8 mouse cellular contexts compared by ENCODE assay signal in genomic region chr10:79705951-79706350, GRCm38 (mm10). TPM values are rescaled to one million over a fixed set of nuclear protein-coding genes. Genes with fewer than 3 reads are reported as not detected.
DNase-seq lines count a peak whose midpoint lies in the region; ATAC-seq and TF ChIP-seq lines count a peak whose summit lies in the region.

No protein-coding gene starts in this region.

- H3K4me1 ChIP-seq in lung, embryonic 14.5 days (ENCODE audit: insufficient read depth), result peaks cover 8% of the 10 kb centered on the region
- H3K4me1 ChIP-seq in lung, adult 2 months (ENCODE audit: control insufficient read depth, insufficient read depth, low read length), result peaks cover 28% of the 10 kb centered on the region
- H3K4me1 ChIP-seq in embryonic facial prominence, embryonic 15.5 days, result peaks cover 41% of the 10 kb centered on the region
- H3K4me1 ChIP-seq in limb, embryonic 15.5 days, result peaks cover 38% of the 10 kb centered on the region

- peak overlapping the region; percentile 81 for H3K4me3 ChIP-seq in lung, embryonic 14.5 days (ENCODE audit: low read depth, low read length)
- H3K4me3 ChIP-seq in lung, adult 2 months (replicated peaks; ENCODE audit: extremely low read depth, low read depth, low read length), result no peak overlapping the region
- peak overlapping the region; percentile 83 for H3K4me3 ChIP-seq in embryonic facial prominence, embryonic 15.5 days (replicated peaks)
- peak overlapping the region; percentile 77; the same call in 1 of the 2 replicates for H3K4me3 ChIP-seq in limb, embryonic 15.5 days

- peaks cover 48% of the 10 kb centered on the region for H3K36me3 ChIP-seq in lung, embryonic 14.5 days (ENCODE audit: insufficient read depth)
- H3K36me3 ChIP-seq in embryonic facial prominence, embryonic 15.5 days, result peaks cover 30% of the 10 kb centered on the region
- peaks cover 35% of the 10 kb centered on the region for H3K36me3 ChIP-seq in limb, embryonic 15.5 days

- H3K27ac ChIP-seq in lung, embryonic 14.5 days (ENCODE audit: low read depth), result peak overlapping the region; percentile 30; the same call in 1 of the 2 replicates
- H3K27ac ChIP-seq in embryonic facial prominence, embryonic 15.5 days (replicated peaks), result 0 out of 2 replicates have a peak overlapping the region, but pooled peaks have one; percentile 1
- H3K27ac ChIP-seq in limb, embryonic 15.5 days, result no peak overlapping the region

- ATAC-seq in lung, embryonic 14.5 days (ENCODE audit: insufficient read depth), result no peak
- ATAC-seq in embryonic facial prominence, embryonic 15.5 days (ENCODE audit: insufficient number of reproducible peaks, low FRiP score, low TSS enrichment, low read depth), result no peak
- ATAC-seq in limb, embryonic 15.5 days (ENCODE audit: insufficient number of reproducible peaks, low FRiP score, low TSS enrichment, low read depth), result no peak

- no peak for TF ChIP-seq CTCF in lung, embryonic 14.5 days (IDR thresholded peaks at IDR 0.05; ENCODE audit: low read depth)
- no peak for TF ChIP-seq CTCF in lung, adult 2 months (IDR thresholded peaks at IDR 0.05; ENCODE audit: insufficient read depth, low read length)

- WGBS in lung, embryonic 14.5 days, result 67% methylated on average over 5 of the region's 5 CpGs
- 64% methylated on average over 5 of the region's 5 CpGs for WGBS in lung, adult 2 months
- WGBS in embryonic facial prominence, embryonic 15.5 days, result 77% methylated on average over 5 of the region's 5 CpGs
- whole genome bisulfite sequencing in limb, embryonic 15.5 days, result 76% methylated on average over 5 of the region's 5 CpGs

- intact Hi-C loops in gastrocnemius, postnatal 36 days (cut with DNase I), result no loop called here

- peak overlapping the region; percentile 94 for H3K9ac ChIP-seq in lung, embryonic 14.5 days
- H3K9ac ChIP-seq in embryonic facial prominence, embryonic 15.5 days, result 0 out of 2 replicates have a peak overlapping the region, but pooled peaks have one; percentile 99
- H3K9ac ChIP-seq in limb, embryonic 15.5 days, result no peak overlapping the region

- DNase-seq in lung, embryonic 14.5 days, result no peak
- no peak for DNase-seq in lung, adult 2 months
- peak; percentile 68 to 82 for DNase-seq in spleen, postnatal 36 days (ENCODE audit: low spot score in 2 of 2)
- no peak for DNase-seq in gastrocnemius, postnatal 36 days
- no peak for DNase-seq in urinary bladder, postnatal 14 days (ENCODE audit: low spot score)
- DNase-seq in adrenal gland, adult (ENCODE audit: inconsistent age in 2 of 2, low spot score in 1 of 2), result no peak

- no peak for TF ChIP-seq POLR2A in lung, adult 2 months (IDR thresholded peaks at IDR 0.05; ENCODE audit: borderline replicate concordance, extremely low read depth, low read depth, low read length)

- H3K4me2 ChIP-seq in lung, embryonic 14.5 days, result peak overlapping the region; percentile 77
- peak overlapping the region; percentile 78 for H3K4me2 ChIP-seq in embryonic facial prominence, embryonic 15.5 days (replicated peaks)
- peak overlapping the region; percentile 81 for H3K4me2 ChIP-seq in limb, embryonic 15.5 days

- H3K27me3 ChIP-seq in lung, embryonic 14.5 days (ENCODE audit: insufficient read depth, low read length), result no peaks in the 10 kb centered on the region
- no peaks in the 10 kb centered on the region for H3K27me3 ChIP-seq in embryonic facial prominence, embryonic 15.5 days
- no peaks in the 10 kb centered on the region for H3K27me3 ChIP-seq in limb, embryonic 15.5 days

- no peaks in the 10 kb centered on the region for H3K9me3 ChIP-seq in lung, embryonic 14.5 days (ENCODE audit: low read depth, low read length)
- H3K9me3 ChIP-seq in embryonic facial prominence, embryonic 15.5 days (replicated peaks), result no peaks in the 10 kb centered on the region
- H3K9me3 ChIP-seq in limb, embryonic 15.5 days, result no peaks in the 10 kb centered on the region

RNA-seq across cellular contexts. Expression of gene Bsg, which starts 1.7 kb away (rescaled TPM):
- 842 and 871 TPM in 2 replicates for polyA plus RNA-seq in lung, embryonic 14.5 days (2014; fragmentation: Nextera tagmentation; extraction: Ambion mirVana)
- 684 and 692 TPM in 2 replicates for polyA plus RNA-seq in lung, adult 2 months (2012; rRNA removed)
- 837 and 902 TPM in 2 replicates for polyA plus RNA-seq in embryonic facial prominence, embryonic 15.5 days (2015; fragmentation: Nextera tagmentation; extraction: Ambion mirVana)
- polyA plus RNA-seq in limb, embryonic 15.5 days (2015; fragmentation: Nextera tagmentation; extraction: Ambion mirVana), result 910 and 960 TPM in 2 replicates
- total RNA-seq in gastrocnemius, postnatal 36 days (2021), result 100 to 1,000 TPM; 528 to 635 TPM

RNA-seq across cellular contexts. Expression of gene Hcn2, which starts 10.5 kb away (rescaled TPM):
- polyA plus RNA-seq in lung, embryonic 14.5 days (2014; fragmentation: Nextera tagmentation; extraction: Ambion mirVana), result 0.14 TPM in 1 of 2 replicates, not detected in the other
- 3.0 and 3.9 TPM in 2 replicates for polyA plus RNA-seq in lung, adult 2 months (2012; rRNA removed)
- 0.07 and 0.13 TPM in 2 replicates for polyA plus RNA-seq in embryonic facial prominence, embryonic 15.5 days (2015; fragmentation: Nextera tagmentation; extraction: Ambion mirVana)
- polyA plus RNA-seq in limb, embryonic 15.5 days (2015; fragmentation: Nextera tagmentation; extraction: Ambion mirVana), result 0.08 TPM in 1 of 2 replicates, not detected in the other
- total RNA-seq in gastrocnemius, postnatal 36 days (2021), result under 1 TPM; 0.72 to 0.79 TPM

RNA-seq across cellular contexts. Expression of gene Gzmm, which starts 17.1 kb away (rescaled TPM):
- 0.24 and 0.84 TPM in 2 replicates for polyA plus RNA-seq in lung, embryonic 14.5 days (2014; fragmentation: Nextera tagmentation; extraction: Ambion mirVana)
- polyA plus RNA-seq in lung, adult 2 months (2012; rRNA removed), result 1.5 and 1.6 TPM in 2 replicates
- polyA plus RNA-seq in embryonic facial prominence, embryonic 15.5 days (2015; fragmentation: Nextera tagmentation; extraction: Ambion mirVana), result 0.89 and 1.5 TPM in 2 replicates
- polyA plus RNA-seq in limb, embryonic 15.5 days (2015; fragmentation: Nextera tagmentation; extraction: Ambion mirVana), result 0.86 and 1.3 TPM in 2 replicates
- 1 to 10 TPM; 4.4 to 6.0 TPM for total RNA-seq in gastrocnemius, postnatal 36 days (2021)

RNA-seq across cellular contexts. Expression of gene Cdc34, which starts 24.0 kb away (rescaled TPM):
- 88.2 and 92.9 TPM in 2 replicates for polyA plus RNA-seq in lung, embryonic 14.5 days (2014; fragmentation: Nextera tagmentation; extraction: Ambion mirVana)
- polyA plus RNA-seq in lung, adult 2 months (2012; rRNA removed), result 112 and 121 TPM in 2 replicates
- polyA plus RNA-seq in embryonic facial prominence, embryonic 15.5 days (2015; fragmentation: Nextera tagmentation; extraction: Ambion mirVana), result 94.8 and 96.8 TPM in 2 replicates
- 100 and 110 TPM in 2 replicates for polyA plus RNA-seq in limb, embryonic 15.5 days (2015; fragmentation: Nextera tagmentation; extraction: Ambion mirVana)
- total RNA-seq in gastrocnemius, postnatal 36 days (2021), result 100 to 1,000 TPM; 344 to 378 TPM

RNA-seq across cellular contexts. Expression of gene Tpgs1, which starts 36.8 kb away (rescaled TPM):
- 56.4 and 62.4 TPM in 2 replicates for polyA plus RNA-seq in lung, embryonic 14.5 days (2014; fragmentation: Nextera tagmentation; extraction: Ambion mirVana)
- polyA plus RNA-seq in lung, adult 2 months (2012; rRNA removed), result 70.4 and 84.7 TPM in 2 replicates
- polyA plus RNA-seq in embryonic facial prominence, embryonic 15.5 days (2015; fragmentation: Nextera tagmentation; extraction: Ambion mirVana), result 62.4 and 63.6 TPM in 2 replicates
- 54.6 and 58.9 TPM in 2 replicates for polyA plus RNA-seq in limb, embryonic 15.5 days (2015; fragmentation: Nextera tagmentation; extraction: Ambion mirVana)
- total RNA-seq in gastrocnemius, postnatal 36 days (2021), result 10 to 100 TPM; 19.2 to 19.6 TPM

Comparison
In these comparisons a context has a peak if more than half of its experiments do, and no peak if none do; other contexts are left out.
1. DNase-seq: peak in spleen, postnatal 36 days (2 of 2); none in lung, embryonic 14.5 days (single experiment), lung, adult 2 months (single experiment), gastrocnemius, postnatal 36 days (0 of 2), urinary bladder, postnatal 14 days (single experiment) and adrenal gland, adult (0 of 2).
2. Peak in every context shown above with its lines, with median percentiles within 50 percentile points of each other: H3K4me2 ChIP-seq.